Mouse (Mus musculus) gonadal fat pad, adult 2 months (tissue): ENCODE results near the gene Dennd2a. TPM values are rescaled to one million over a fixed set of nuclear protein-coding genes. Genes with fewer than 3 reads are reported as not detected.

Source experiments
- DNase-seq: peaks from one replicate; pipeline ENCODE4 v3.0.0-alpha.2; 2012; ENCODE audit warnings: low read depth
- polyA plus RNA-seq: library from polyadenylated mRNA; depleted of rRNA; stranded (reverse); fragments of >200 nt; gene quantifications from 2 replicates; pipeline ENCODE4 v1.2.3, GENCODE M21; 2012; rRNA removed

Gene Dennd2a
- polyA plus RNA-seq = 11.2 and 12.0 TPM in 2 replicates

DNA sequence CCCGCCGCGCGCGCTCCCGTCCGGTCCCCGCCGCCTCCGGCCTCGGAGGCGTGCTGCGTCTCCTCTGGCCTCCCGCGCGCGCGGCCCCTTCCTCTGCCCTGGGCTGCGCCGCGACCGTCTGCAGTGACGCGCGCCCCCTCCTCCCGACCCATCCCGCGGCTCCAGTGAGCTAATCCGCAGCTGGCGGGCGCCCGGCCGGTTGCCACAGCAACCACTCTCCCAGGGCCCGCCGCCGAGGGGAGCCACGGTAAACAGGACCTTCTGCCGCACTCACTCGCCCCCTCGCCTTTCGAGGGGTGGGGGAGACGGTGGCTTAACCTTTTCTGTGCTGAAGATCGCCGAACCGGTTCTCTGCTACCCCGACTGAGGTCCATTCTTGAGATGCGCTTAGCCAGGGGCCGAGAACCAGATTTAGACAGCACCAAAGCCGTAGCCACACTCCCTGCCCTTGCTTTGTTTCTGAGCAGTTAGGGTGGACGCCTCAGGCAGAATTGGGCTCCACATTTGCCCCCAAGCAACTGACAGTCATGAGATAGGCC, at the start of gene Dennd2a:
TSS of gene Dennd2a (minus strand) at position 145 of the 539 bp plus-strand sequence.
- no peak for DNase-seq

GRCm38 (mm10) chr6:39607365-39607764, 49.7 kb upstream of the Dennd2a start:
- no peak for DNase-seq

GRCm38 (mm10) chr6:39606862-39607261, 49.2 kb upstream of the Dennd2a start:
- DNase-seq = no peak

- DNase-seq = no peak
Measured at GRCm38 (mm10) chr6:39606056-39606455, 48.4 kb upstream of the Dennd2a start.

DNA sequence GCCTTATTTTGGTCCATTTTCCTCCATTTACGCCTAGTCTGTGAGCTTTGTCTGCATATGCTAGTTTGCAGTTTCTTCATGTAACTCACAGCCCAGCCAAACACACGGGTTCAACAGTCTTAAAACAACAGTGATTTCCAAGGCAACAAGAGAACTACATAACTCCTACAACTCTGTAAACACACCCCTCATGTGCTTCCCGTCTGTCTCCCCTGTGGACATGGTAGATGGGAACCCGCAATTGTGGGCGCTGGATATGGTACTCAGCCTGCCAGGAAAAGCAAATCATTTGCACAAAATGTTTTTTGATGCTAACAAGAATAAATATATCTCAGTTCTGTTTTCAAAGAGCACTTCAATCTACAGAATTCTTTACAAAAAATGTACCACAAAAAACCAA, 46.9 kb upstream of the Dennd2a start:
- no peak for DNase-seq

DNA sequence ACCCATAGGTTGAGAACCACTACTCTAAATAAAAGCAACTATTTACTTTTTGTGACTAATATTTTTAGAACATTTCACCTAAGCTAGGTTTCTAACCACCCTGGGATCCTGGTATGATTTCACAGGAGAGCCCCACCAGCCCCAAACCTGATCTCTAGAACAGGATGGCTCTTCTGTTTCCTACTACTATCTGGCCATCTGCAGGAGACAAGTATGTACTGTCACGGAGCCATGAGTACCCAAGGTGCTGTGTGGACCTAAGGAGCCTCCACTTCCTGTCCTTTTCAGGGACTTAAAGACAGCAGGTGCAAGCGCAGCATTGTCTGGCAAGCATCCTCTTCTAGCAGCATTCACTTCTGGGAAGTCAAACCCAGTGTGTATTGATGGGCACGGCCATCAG, 44.2 kb upstream of the Dennd2a start:
- DNase-seq = no peak

GRCm38 (mm10) chr6:39600851-39601250, 43.2 kb upstream of the Dennd2a start:
- DNase-seq = no peak

DNA sequence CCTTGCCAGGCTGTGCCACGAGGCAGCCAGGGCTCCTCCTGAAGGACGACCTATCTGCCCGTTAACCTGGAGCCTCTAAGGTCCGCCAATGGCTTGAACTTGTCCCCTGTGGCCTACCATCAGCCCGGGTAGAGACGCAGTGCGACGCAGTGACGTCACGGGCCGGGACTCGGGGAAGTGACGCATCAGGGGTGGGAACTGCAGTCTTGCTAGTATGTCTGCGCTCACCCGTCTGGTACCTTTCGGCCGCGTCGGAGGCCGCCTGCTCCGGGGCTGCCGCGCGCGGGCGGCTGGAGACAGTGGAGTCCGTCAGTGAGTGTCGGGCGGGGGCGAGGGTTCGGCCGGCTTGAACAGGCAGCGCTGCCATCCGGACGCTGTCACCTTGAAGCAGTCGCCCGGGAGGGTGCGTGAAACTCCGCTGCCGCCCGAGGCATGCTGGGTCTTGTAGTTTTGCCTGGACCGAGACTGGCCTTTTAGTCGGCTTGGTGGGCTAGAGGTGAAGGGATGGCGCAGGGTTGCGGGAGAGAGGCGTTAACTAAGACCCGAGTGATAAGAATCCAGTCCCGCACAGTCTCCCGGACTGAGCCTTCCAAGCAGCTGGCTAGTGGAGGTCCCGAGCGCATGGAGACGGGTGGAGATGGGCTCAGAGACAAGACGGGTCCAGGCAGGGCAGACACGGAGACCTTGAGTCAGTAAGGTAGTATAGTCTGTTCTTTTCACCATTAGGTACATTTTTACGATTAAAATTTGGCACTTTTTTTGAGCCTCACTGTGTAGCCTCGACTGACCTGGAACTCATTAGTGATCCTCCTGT, 34.9 kb upstream of the Dennd2a start, which contains the start of gene Ndufb2:
TSS of gene Ndufb2 (plus strand) at position 174 of the 814 bp plus-strand sequence.
- DNase-seq = peak; percentile 90

DNA sequence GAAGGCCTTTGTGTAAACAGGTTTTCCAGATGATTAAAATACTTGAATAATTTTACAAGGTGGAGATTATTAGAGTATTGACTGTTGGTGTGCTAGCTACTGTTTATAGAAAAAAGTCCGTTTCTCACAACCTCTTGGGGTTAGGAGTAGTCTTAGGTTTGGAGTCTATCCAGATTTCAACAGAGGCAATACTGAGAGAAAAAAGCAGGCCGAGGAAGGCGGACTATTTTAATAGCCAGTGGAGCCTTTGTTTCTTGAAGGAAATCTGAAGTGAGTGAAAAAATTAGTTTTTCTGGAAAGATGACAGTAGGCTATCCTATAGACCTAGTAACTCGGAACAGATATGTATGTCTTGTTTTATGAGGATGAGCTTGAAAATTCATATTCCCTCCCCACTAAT, 33.8 kb upstream of the Dennd2a start:
- no peak for DNase-seq

DNA sequence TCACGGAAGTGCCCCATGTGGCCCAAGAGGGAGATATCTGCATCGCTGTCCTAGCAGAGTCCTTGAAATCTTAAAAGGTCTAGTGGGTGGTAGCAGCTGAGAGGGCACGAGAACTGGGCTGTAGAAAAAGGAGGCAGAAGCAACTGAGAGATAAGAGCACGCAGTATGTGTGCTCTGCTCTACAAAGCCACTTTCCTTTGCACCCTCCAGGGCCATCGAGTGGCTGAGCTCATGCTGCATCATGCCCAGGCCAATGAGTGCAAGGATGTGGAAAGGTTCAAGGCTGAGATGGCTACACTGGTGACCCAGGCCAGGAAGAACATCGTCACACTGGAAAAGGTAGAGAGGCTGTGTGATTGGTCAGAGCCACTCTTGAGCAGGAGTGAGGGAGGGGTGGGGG, 27.9 kb upstream of the Dennd2a start, which contains the start of gene Gm42420:
TSS of gene Gm42420 (plus strand) at position 237 of the 400 bp plus-strand sequence.
- DNase-seq = no peak

DNA sequence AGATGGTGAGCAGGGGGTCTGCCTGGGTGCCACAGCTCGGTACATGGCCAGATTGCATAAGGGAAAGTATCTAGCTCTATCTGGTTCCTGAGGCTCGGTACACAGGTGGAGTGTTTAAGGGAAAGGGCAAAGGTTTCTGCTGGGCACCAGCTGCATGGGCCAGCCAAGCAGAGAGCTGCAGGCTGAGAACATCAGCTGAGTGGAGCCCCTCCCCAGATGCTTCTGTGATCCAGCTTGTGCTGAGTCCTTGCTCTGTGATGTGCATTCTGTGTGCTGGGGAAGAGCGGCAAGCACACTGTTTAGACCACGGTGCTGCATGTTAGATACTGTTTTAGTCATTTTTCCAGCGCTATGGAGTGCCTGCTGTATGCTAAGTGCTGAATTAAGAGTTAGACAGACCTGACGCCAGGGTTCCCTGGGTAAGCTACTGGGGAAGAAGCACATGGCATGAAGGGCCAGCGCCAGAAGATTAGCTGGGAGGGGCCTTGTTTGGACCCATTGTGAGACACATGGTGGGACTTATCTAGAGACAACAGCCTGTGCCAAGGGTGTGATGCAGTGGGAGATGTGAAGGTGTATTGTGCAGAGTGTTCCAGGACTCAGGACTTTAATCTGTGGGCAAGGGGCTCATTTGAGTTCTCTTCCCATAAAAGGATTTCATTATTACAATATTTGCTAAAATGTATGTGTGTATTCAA, 23.6 kb upstream of the Dennd2a start:
- no peak for DNase-seq

- no peak for DNase-seq
Measured at GRCm38 (mm10) chr6:39580558-39580957, 22.9 kb upstream of the Dennd2a start.

DNA sequence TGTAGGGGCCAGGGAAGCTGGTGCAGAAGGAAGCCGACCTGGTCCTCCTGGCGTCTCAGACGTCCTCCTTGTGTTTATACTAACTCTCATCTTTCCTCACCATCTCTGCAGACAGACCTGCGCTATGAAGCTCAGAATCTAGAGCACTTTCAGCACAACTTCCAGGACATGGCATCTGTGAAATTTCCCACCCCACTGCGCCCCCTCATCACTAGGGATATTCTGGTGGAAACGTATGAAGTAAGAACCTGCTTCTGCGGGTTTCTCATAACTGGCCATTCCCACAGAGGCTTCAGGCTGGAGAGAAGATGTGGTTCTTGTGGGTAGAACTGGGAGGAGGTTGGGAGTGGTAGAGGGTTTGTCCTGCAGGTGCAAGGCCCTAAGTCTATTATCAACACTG, 21.9 kb upstream of the Dennd2a start:
- no peak for DNase-seq

- no peak for DNase-seq
Measured at GRCm38 (mm10) chr6:39574951-39575350, 17.3 kb upstream of the Dennd2a start.

GRCm38 (mm10) chr6:39574555-39574869, 16.8 kb upstream of the Dennd2a start:
- no peak for DNase-seq

GRCm38 (mm10) chr6:39573791-39574554, 16.3 kb upstream of the Dennd2a start, which contains the start of gene Adck2:
Gene Adck2 (plus strand): TSS chr6:39573873.
- no peak for DNase-seq

DNA sequence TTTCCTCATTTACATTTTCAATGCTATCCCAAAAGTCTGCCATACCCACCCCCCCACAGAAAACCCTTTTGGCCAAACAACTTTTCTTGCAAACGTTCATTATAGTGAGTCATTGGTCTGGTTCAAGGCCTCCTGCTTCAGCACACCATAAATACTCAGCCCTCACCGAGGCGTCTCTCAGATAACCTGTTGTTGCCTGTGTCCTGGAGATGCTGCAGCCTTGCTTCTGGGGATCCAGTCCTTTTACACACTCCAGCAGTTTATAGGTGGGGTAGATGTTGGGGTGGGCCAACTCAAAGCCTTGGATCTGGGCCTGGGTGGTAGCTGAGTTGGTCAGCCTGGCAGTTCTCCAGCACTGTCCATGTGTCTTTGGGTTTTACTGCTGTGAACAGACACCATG, 12.8 kb upstream of the Dennd2a start:
- DNase-seq = no peak

DNA sequence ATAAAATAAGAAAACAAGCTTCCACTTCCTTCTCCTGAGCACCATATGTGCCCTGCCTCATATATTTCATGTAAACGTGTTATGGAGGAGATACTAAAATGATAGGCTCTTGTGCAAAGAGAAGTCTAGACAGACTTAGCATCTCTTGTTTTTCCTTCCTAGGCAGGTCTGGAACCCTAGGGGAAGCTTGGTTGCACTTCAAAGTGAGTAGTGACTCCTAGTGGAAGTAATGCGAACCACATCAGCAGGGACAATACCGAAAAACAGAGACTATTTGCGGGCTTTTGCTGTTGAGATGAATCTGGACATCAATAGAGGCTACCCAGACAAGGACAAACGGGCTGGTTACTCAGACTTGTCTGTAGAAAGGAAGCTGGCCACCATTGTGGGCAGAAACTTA, 9.9 kb upstream of the Dennd2a start:
- DNase-seq = no peak

- DNase-seq = peak; percentile 45
Measured at GRCm38 (mm10) chr6:39562166-39563015, 4.7 kb upstream of the Dennd2a start.

DNA sequence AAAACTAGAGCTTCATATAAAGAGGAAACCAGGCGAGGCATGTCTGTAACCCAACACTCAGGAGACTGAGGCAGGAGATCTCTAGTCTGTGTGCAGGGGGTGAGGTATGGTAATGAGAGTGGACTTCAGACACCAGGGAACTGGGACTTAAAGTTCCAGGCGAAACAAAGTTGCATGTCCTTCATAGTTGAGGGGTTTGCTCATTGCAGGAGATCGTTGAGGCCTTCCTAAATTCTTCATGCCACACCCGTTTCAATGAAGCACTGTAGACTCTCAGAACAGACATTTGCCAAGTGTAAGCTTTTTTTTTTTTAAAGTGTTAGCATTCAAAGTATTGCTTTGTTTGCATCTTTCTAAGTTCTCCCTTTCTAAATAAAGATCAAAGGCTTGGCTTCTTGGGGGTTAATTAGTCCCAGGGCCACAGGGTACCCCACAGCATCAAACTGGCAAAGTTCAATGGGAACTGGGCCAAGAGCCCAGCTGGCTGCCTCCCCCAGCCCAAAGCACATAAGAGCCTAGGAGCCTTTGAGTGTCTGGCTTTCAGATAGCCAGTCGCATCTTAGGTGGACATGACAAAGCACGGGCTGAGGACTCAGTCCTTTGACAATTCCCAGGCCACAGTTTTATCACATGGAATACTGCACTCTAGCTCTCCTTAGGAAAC, 1.7 kb upstream of the Dennd2a start:
- no peak for DNase-seq
